ENCODE assay signal across 16 mouse cellular contexts in genomic region chr13:28823985-28824384, GRCm38 (mm10).
DNase-seq lines count a peak whose midpoint lies in the region; ATAC-seq lines count a peak whose summit lies in the region.
"Had no signal": no experiment of that assay in that cellular context is flagged by ENCODE, and none has a peak within 500 bp of the region (broad histone marks: within the 10 kb centered on the region; RNA-seq: fewer than 3 reads in every experiment).

No protein-coding gene starts in this region.

- no peaks in the 10 kb centered on the region; the same call in 1 of the 2 replicates for H3K36me3 ChIP-seq in forebrain, embryonic 11.5 days (ENCODE audit: control insufficient read depth, insufficient read depth, low read length)
- no peaks in the 10 kb centered on the region for H3K36me3 ChIP-seq in forebrain, embryonic 12.5 days (replicated peaks)
- no peaks in the 10 kb centered on the region for H3K36me3 ChIP-seq in neural tube, embryonic 14.5 days (ENCODE audit: control insufficient read depth, insufficient read depth, low read length)
- H3K36me3 ChIP-seq in midbrain, embryonic 12.5 days: no peaks in the 10 kb centered on the region
- H3K36me3 ChIP-seq: heart, embryonic 13.5 days; limb, embryonic 13.5 days had no signal

- no peak overlapping the region for H3K27ac ChIP-seq in forebrain, embryonic 11.5 days (ENCODE audit: low read depth, low read length)
- no peak overlapping the region for H3K27ac ChIP-seq in forebrain, embryonic 12.5 days
- H3K27ac ChIP-seq in neural tube, embryonic 14.5 days (ENCODE audit: low read depth, low read length): no peak overlapping the region
- no peak overlapping the region; the same call in 1 of the 2 replicates for H3K27ac ChIP-seq in midbrain, embryonic 12.5 days (replicated peaks)
- H3K27ac ChIP-seq: heart, embryonic 13.5 days; limb, embryonic 13.5 days had no signal

- peak; percentile 58; the same call in 1 of the 2 replicates for ATAC-seq in forebrain, embryonic 11.5 days (replicated peaks; ENCODE audit: low FRiP score)
- ATAC-seq in forebrain, embryonic 12.5 days (ENCODE audit: low FRiP score): no peak; the same call in 1 of the 2 replicates
- peak; percentile 68 for ATAC-seq in neural tube, embryonic 14.5 days (ENCODE audit: low read depth)
- ATAC-seq in midbrain, embryonic 12.5 days (ENCODE audit: low FRiP score, low read depth): peak; percentile 23; the same call in 1 of the 2 replicates

- no peak for DNase-seq in forebrain, embryonic 11.5 days (ENCODE audit: low spot score)
- DNase-seq in neural tube, embryonic 10.5 days (ENCODE audit: extremely low spot score, low spot score): no peak
- no peak for DNase-seq in urinary bladder, adult 18-20 months (ENCODE audit: low spot score in 2 of 2)
- no peak for DNase-seq in Muller cell, postnatal 12 days (ENCODE audit: inconsistent ontology term)
- no peak for DNase-seq in natural killer cell, adult 2 months (ENCODE audit: low spot score in 2 of 2)
- DNase-seq: cerebellum, adult 9-10 months; gastrocnemius, postnatal 14 days; kidney, adult 9 months; layer of hippocampus, adult 9-11 months; lung, postnatal 36 days; right cerebral cortex, postnatal 4 days had no signal

- WGBS in forebrain, embryonic 11.5 days: 53% methylated on average over 11 of the region's 11 CpGs
- WGBS in forebrain, embryonic 12.5 days: 38% methylated on average over 11 of the region's 11 CpGs
- 60% methylated on average over 11 of the region's 11 CpGs for WGBS in neural tube, embryonic 14.5 days
- 45% methylated on average over 11 of the region's 11 CpGs for WGBS in midbrain, embryonic 12.5 days

- no peaks in the 10 kb centered on the region for H3K9me3 ChIP-seq in forebrain, embryonic 11.5 days (ENCODE audit: control insufficient read depth, low read length)
- no peaks in the 10 kb centered on the region for H3K9me3 ChIP-seq in forebrain, embryonic 12.5 days
- H3K9me3 ChIP-seq in neural tube, embryonic 14.5 days (ENCODE audit: control insufficient read depth, low read length): no peaks in the 10 kb centered on the region
- H3K9me3 ChIP-seq in midbrain, embryonic 12.5 days: no peaks in the 10 kb centered on the region
- H3K9me3 ChIP-seq: heart, embryonic 13.5 days; limb, embryonic 13.5 days had no signal

- H3K4me3 ChIP-seq in forebrain, embryonic 11.5 days (ENCODE audit: low read depth, low read length): no peak overlapping the region
- no peak overlapping the region for H3K4me3 ChIP-seq in forebrain, embryonic 12.5 days (replicated peaks)
- H3K4me3 ChIP-seq in neural tube, embryonic 14.5 days (ENCODE audit: low read depth, low read length): no peak overlapping the region
- H3K4me3 ChIP-seq in midbrain, embryonic 12.5 days: no peak overlapping the region
- H3K4me3 ChIP-seq: heart, embryonic 13.5 days; limb, embryonic 13.5 days had no signal

- no peak overlapping the region for H3K9ac ChIP-seq in forebrain, embryonic 11.5 days (ENCODE audit: low read length)
- H3K9ac ChIP-seq in forebrain, embryonic 12.5 days: no peak overlapping the region
- no peak overlapping the region for H3K9ac ChIP-seq in neural tube, embryonic 14.5 days (replicated peaks; ENCODE audit: low read depth, low read length)
- H3K9ac ChIP-seq in midbrain, embryonic 12.5 days (replicated peaks): no peak overlapping the region
- H3K9ac ChIP-seq: heart, embryonic 13.5 days; limb, embryonic 13.5 days had no signal

- no peak overlapping the region for H3K4me2 ChIP-seq in forebrain, embryonic 11.5 days (ENCODE audit: low read depth, low read length, severe bottlenecking)
- H3K4me2 ChIP-seq in forebrain, embryonic 12.5 days: no peak overlapping the region
- no peak overlapping the region for H3K4me2 ChIP-seq in neural tube, embryonic 14.5 days (ENCODE audit: low read depth, low read length)
- no peak overlapping the region for H3K4me2 ChIP-seq in midbrain, embryonic 12.5 days (replicated peaks)
- H3K4me2 ChIP-seq: heart, embryonic 13.5 days; limb, embryonic 13.5 days had no signal

- H3K4me1 ChIP-seq in forebrain, embryonic 11.5 days (replicated peaks; ENCODE audit: control insufficient read depth, insufficient read depth, low read length): peaks cover 5% of the 10 kb centered on the region; the same call in 1 of the 2 replicates
- H3K4me1 ChIP-seq in forebrain, embryonic 12.5 days: peaks cover 23% of the 10 kb centered on the region
- no peaks in the 10 kb centered on the region for H3K4me1 ChIP-seq in neural tube, embryonic 14.5 days (ENCODE audit: control insufficient read depth, insufficient read depth, low read length)
- H3K4me1 ChIP-seq in midbrain, embryonic 12.5 days: peaks cover 17% of the 10 kb centered on the region

- H3K27me3 ChIP-seq in forebrain, embryonic 11.5 days (ENCODE audit: control insufficient read depth, insufficient read depth, low read length): no peaks in the 10 kb centered on the region
- no peaks in the 10 kb centered on the region for H3K27me3 ChIP-seq in forebrain, embryonic 12.5 days
- no peaks in the 10 kb centered on the region for H3K27me3 ChIP-seq in neural tube, embryonic 14.5 days (ENCODE audit: control insufficient read depth, insufficient read depth, low read length)
- H3K27me3 ChIP-seq in midbrain, embryonic 12.5 days: no peaks in the 10 kb centered on the region
- H3K27me3 ChIP-seq: heart, embryonic 13.5 days; limb, embryonic 13.5 days had no signal
